24 mouse cellular contexts compared by ENCODE assay signal in the genomic region with DNA sequence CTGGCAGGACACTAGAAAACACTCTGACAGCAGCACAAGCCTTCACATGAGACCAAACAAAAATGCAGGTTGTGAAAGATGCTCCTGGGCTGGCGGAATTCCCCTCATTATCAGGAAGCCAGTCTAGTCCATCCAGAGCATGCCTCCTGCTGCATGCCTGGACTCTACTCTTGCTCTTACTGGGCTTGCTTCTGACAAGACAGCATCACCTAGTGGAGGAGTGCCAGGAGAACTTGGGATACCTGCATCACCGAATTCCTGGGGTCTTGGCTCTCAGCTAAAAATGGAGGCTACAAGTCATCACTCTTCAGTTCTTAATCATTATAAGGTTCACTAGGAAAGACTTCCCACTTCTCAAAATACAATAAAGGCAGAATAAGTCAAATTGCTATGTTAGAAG.
A peak's percentile ranks its signal among the peaks of the same experiment; 100 is the strongest.
DNase-seq lines count a peak whose midpoint lies in the region; ATAC-seq and TF ChIP-seq lines count a peak whose summit lies in the region.
"Had no signal": no experiment of that assay in that cellular context is flagged by ENCODE, and none has a peak within 500 bp of the region (broad histone marks: within the 10 kb centered on the region; RNA-seq: fewer than 3 reads in every experiment).

No protein-coding gene starts in this region.

- H3K4me3 ChIP-seq in intestine, postnatal 0 days (ENCODE audit: low read depth, low read length), result no peak overlapping the region
- H3K4me3 ChIP-seq in intestine, embryonic 15.5 days (replicated peaks), result no peak overlapping the region
- H3K4me3 ChIP-seq in lung, postnatal 0 days (ENCODE audit: low read depth, low read length), result no peak overlapping the region
- no peak overlapping the region for H3K4me3 ChIP-seq in lung, adult 2 months (replicated peaks; ENCODE audit: extremely low read depth, low read depth, low read length)
- H3K4me3 ChIP-seq in stomach, postnatal 0 days (ENCODE audit: low read depth, low read length), result no peak overlapping the region
- no peak overlapping the region for H3K4me3 ChIP-seq in hindbrain, embryonic 13.5 days
- H3K4me3 ChIP-seq: embryonic facial prominence, embryonic 13.5 days; forebrain, embryonic 10.5 days; forebrain, embryonic 13.5 days; gastrocnemius, adult 2 months; hindbrain, embryonic 12.5 days had no signal

- WGBS in intestine, postnatal 0 days, result 57% methylated on average over 2 of the region's 2 CpGs
- WGBS in intestine, embryonic 15.5 days, result 58% methylated on average over 2 of the region's 2 CpGs
- WGBS in lung, postnatal 0 days, result 51% methylated on average over 2 of the region's 2 CpGs
- 43% methylated on average over 2 of the region's 2 CpGs for WGBS in lung, adult 2 months
- 56% methylated on average over 2 of the region's 2 CpGs for WGBS in stomach, postnatal 0 days
- WGBS in hindbrain, embryonic 13.5 days, result 70% methylated on average over 2 of the region's 2 CpGs

- no peaks in the 10 kb centered on the region for H3K27me3 ChIP-seq in intestine, postnatal 0 days (replicated peaks; ENCODE audit: control insufficient read depth, insufficient read depth, low read length)
- no peaks in the 10 kb centered on the region for H3K27me3 ChIP-seq in intestine, embryonic 15.5 days (replicated peaks)
- H3K27me3 ChIP-seq in lung, postnatal 0 days (replicated peaks; ENCODE audit: insufficient read depth, low read length), result no peaks in the 10 kb centered on the region
- H3K27me3 ChIP-seq in stomach, postnatal 0 days (ENCODE audit: control insufficient read depth, insufficient read depth, low read length), result no peaks in the 10 kb centered on the region
- no peaks in the 10 kb centered on the region for H3K27me3 ChIP-seq in hindbrain, embryonic 13.5 days
- H3K27me3 ChIP-seq: CH12.LX; embryonic facial prominence, embryonic 13.5 days; forebrain, embryonic 13.5 days; hindbrain, embryonic 12.5 days had no signal

- no peak overlapping the region for H3K9ac ChIP-seq in intestine, postnatal 0 days (ENCODE audit: low read depth, low read length)
- H3K9ac ChIP-seq in intestine, embryonic 15.5 days, result no peak overlapping the region
- H3K9ac ChIP-seq in lung, postnatal 0 days (replicated peaks; ENCODE audit: low read depth), result no peak overlapping the region
- no peak overlapping the region for H3K9ac ChIP-seq in stomach, postnatal 0 days (ENCODE audit: low read length)
- no peak overlapping the region for H3K9ac ChIP-seq in hindbrain, embryonic 13.5 days
- H3K9ac ChIP-seq: embryonic facial prominence, embryonic 13.5 days; forebrain, embryonic 13.5 days; hindbrain, embryonic 12.5 days had no signal

- H3K4me2 ChIP-seq in intestine, postnatal 0 days (replicated peaks; ENCODE audit: low read depth), result no peak overlapping the region
- no peak overlapping the region for H3K4me2 ChIP-seq in intestine, embryonic 15.5 days (replicated peaks)
- no peak overlapping the region for H3K4me2 ChIP-seq in lung, postnatal 0 days (replicated peaks; ENCODE audit: low read depth, low read length)
- H3K4me2 ChIP-seq in stomach, postnatal 0 days (replicated peaks; ENCODE audit: low read depth), result no peak overlapping the region
- no peak overlapping the region for H3K4me2 ChIP-seq in hindbrain, embryonic 13.5 days
- H3K4me2 ChIP-seq: embryonic facial prominence, embryonic 13.5 days; forebrain, embryonic 13.5 days; heart, embryonic 11.5 days; hindbrain, embryonic 12.5 days had no signal

- DNase-seq in lung, postnatal 0 days (ENCODE audit: low spot score), result no peak
- no peak for DNase-seq in lung, adult 2 months
- no peak for DNase-seq in stomach, postnatal 0 days (ENCODE audit: low spot score)
- DNase-seq: adrenal gland, postnatal 10 days; adrenal gland, postnatal 36 days; B cell, adult 2 months; cerebellum, adult 2 months; cerebellum, adult 9-11 months; cerebellum, postnatal 25 days; gastrocnemius, adult 2 months; gastrocnemius, postnatal 14 days; heart, adult 11 months had no signal

- no peak overlapping the region for H3K27ac ChIP-seq in intestine, postnatal 0 days (ENCODE audit: low read depth, low read length)
- no peak overlapping the region for H3K27ac ChIP-seq in intestine, embryonic 15.5 days
- no peak overlapping the region for H3K27ac ChIP-seq in lung, postnatal 0 days (ENCODE audit: low read length)
- no peak overlapping the region for H3K27ac ChIP-seq in stomach, postnatal 0 days (replicated peaks)
- H3K27ac ChIP-seq in hindbrain, embryonic 13.5 days, result no peak overlapping the region
- H3K27ac ChIP-seq: embryonic facial prominence, embryonic 13.5 days; forebrain, embryonic 10.5 days; forebrain, embryonic 13.5 days; gastrocnemius, adult 2 months; hindbrain, embryonic 12.5 days had no signal

- no peak for TF ChIP-seq EP300 in lung, postnatal 0 days (IDR thresholded peaks at IDR 0.05)
- no peak for TF ChIP-seq EP300 in stomach, postnatal 0 days (optimal IDR thresholded peaks at IDR 0.05)

- no peak for ATAC-seq in intestine, postnatal 0 days
- ATAC-seq in intestine, embryonic 15.5 days, result no peak
- ATAC-seq in lung, postnatal 0 days, result no peak
- ATAC-seq in stomach, postnatal 0 days (ENCODE audit: low FRiP score, low TSS enrichment), result no peak
- ATAC-seq in hindbrain, embryonic 13.5 days (ENCODE audit: low FRiP score), result no peak
- ATAC-seq: forebrain, embryonic 13.5 days; forebrain, embryonic 16.5 days; hindbrain, embryonic 16.5 days; intestine, embryonic 16.5 days had no signal

- no peaks in the 10 kb centered on the region for H3K36me3 ChIP-seq in intestine, postnatal 0 days (ENCODE audit: control insufficient read depth, insufficient read depth)
- no peaks in the 10 kb centered on the region for H3K36me3 ChIP-seq in intestine, embryonic 15.5 days
- H3K36me3 ChIP-seq in lung, postnatal 0 days (ENCODE audit: insufficient read depth, low read length), result no peaks in the 10 kb centered on the region
- H3K36me3 ChIP-seq in stomach, postnatal 0 days (ENCODE audit: control insufficient read depth, insufficient read depth, low read length), result no peaks in the 10 kb centered on the region
- no peaks in the 10 kb centered on the region for H3K36me3 ChIP-seq in hindbrain, embryonic 13.5 days
- H3K36me3 ChIP-seq: embryonic facial prominence, embryonic 13.5 days; forebrain, embryonic 10.5 days; hindbrain, embryonic 12.5 days had no signal

- H3K9me3 ChIP-seq in intestine, postnatal 0 days (ENCODE audit: control insufficient read depth), result no peaks in the 10 kb centered on the region
- no peaks in the 10 kb centered on the region for H3K9me3 ChIP-seq in intestine, embryonic 15.5 days
- H3K9me3 ChIP-seq in lung, postnatal 0 days (ENCODE audit: low read length), result no peaks in the 10 kb centered on the region
- H3K9me3 ChIP-seq in stomach, postnatal 0 days (ENCODE audit: control insufficient read depth, low read length), result no peaks in the 10 kb centered on the region
- no peaks in the 10 kb centered on the region for H3K9me3 ChIP-seq in hindbrain, embryonic 13.5 days
- H3K9me3 ChIP-seq: embryonic facial prominence, embryonic 13.5 days; forebrain, embryonic 10.5 days; forebrain, embryonic 13.5 days; hindbrain, embryonic 12.5 days had no signal

- TF ChIP-seq CTCF in intestine, postnatal 0 days (IDR thresholded peaks at IDR 0.05; ENCODE audit: low read depth), result peak; percentile 54
- TF ChIP-seq CTCF in lung, postnatal 0 days (IDR thresholded peaks at IDR 0.05), result peak; percentile 18; the same call in 1 of the 2 replicates
- no peak for TF ChIP-seq CTCF in lung, adult 2 months (IDR thresholded peaks at IDR 0.05; ENCODE audit: insufficient read depth, low read length)
- peak; percentile 39 for TF ChIP-seq CTCF in stomach, postnatal 0 days (IDR thresholded peaks at IDR 0.05; ENCODE audit: low read depth)

- H3K4me1 ChIP-seq in intestine, postnatal 0 days (replicated peaks; ENCODE audit: control insufficient read depth, insufficient read depth, low read length), result no peaks in the 10 kb centered on the region
- H3K4me1 ChIP-seq in intestine, embryonic 15.5 days (replicated peaks), result no peaks in the 10 kb centered on the region
- H3K4me1 ChIP-seq in lung, postnatal 0 days (ENCODE audit: insufficient read depth, low read depth, low read length), result no peaks in the 10 kb centered on the region
- no peaks in the 10 kb centered on the region for H3K4me1 ChIP-seq in lung, adult 2 months (ENCODE audit: control insufficient read depth, insufficient read depth, low read length)
- H3K4me1 ChIP-seq in stomach, postnatal 0 days (replicated peaks; ENCODE audit: control insufficient read depth, insufficient read depth), result no peaks in the 10 kb centered on the region
- H3K4me1 ChIP-seq in hindbrain, embryonic 13.5 days (replicated peaks), result no peaks in the 10 kb centered on the region
- H3K4me1 ChIP-seq: embryonic facial prominence, embryonic 13.5 days; forebrain, embryonic 10.5 days; forebrain, embryonic 13.5 days; hindbrain, embryonic 12.5 days had no signal

- no peak for TF ChIP-seq POLR2A in lung, adult 2 months (IDR thresholded peaks at IDR 0.05; ENCODE audit: borderline replicate concordance, extremely low read depth, low read depth, low read length)
